Mouse (Mus musculus) kidney, adult 2 months (tissue): ENCODE results near the gene Gm26938.

Source experiments
- CTCF ChIP-seq: fragments of 200-500 bp; conservative IDR thresholded peaks from 2 replicates; pipeline ENCODE4 v1.5.1; 2011; ENCODE audit warnings: low read depth, mild to moderate bottlenecking, control low read depth, low read length, moderate library complexity, mixed read lengths; ENCODE audit not compliant: insufficient read depth, insufficient read length
- POLR2A ChIP-seq: fragments of 200-500 bp; IDR thresholded peaks from one replicate; pipeline ENCODE4 v1.6.1; 2011; ENCODE audit warnings: low read depth, low read length, control low read depth

GRCm38 (mm10) chr5:139811677-139812397 is 14.4 kb downstream of the Gm26938 start:
- no peak for TF ChIP-seq POLR2A
- no peak for TF ChIP-seq CTCF
